Mouse (Mus musculus): ENCODE results near the gene Zfp819. TPM values are rescaled to one million over a fixed set of nuclear protein-coding genes. Genes with fewer than 3 reads are reported as not detected.
"Not testable (repeated sequence)": the region's sequence is repeated elsewhere in the genome, so short reads cannot be mapped to it uniquely, and the experiment has no call there.

Gene Zfp819
- polyA plus RNA-seq, 1 experiment: 0.15 TPM

GRCm38 (mm10) chr7:43636194-43636593 is 29.2 kb downstream of the Zfp819 start:
- Histone ChIP-seq H3K4me3 (ENCODE audit: insufficient read depth, low read length) (no peak overlapping the region), H3K4me1 (ENCODE audit: control insufficient read depth, insufficient read depth, low read length) (no peaks in the 10 kb centered on the region), H3K27ac (ENCODE audit: insufficient read depth, low read length) (no peak overlapping the region)
- TF ChIP-seq CTCF (IDR thresholded peaks at IDR 0.05; ENCODE audit: extremely low read depth, insufficient read depth, low read length) (no peak), POLR2A (IDR thresholded peaks at IDR 0.05; ENCODE audit: extremely low read depth, insufficient read depth, low read length) (no peak)

GRCm38 (mm10) chr7:43637118-43637517 is 30.1 kb downstream of the Zfp819 start:
- H3K4me1 ChIP-seq (ENCODE audit: control insufficient read depth, insufficient read depth, low read length): no peaks in the 10 kb centered on the region
- H3K27ac ChIP-seq (ENCODE audit: insufficient read depth, low read length): no peak overlapping the region
- H3K4me3 ChIP-seq (ENCODE audit: insufficient read depth, low read length): no peak overlapping the region
- TF ChIP-seq CTCF (IDR thresholded peaks at IDR 0.05; ENCODE audit: extremely low read depth, insufficient read depth, low read length) (no peak), POLR2A (IDR thresholded peaks at IDR 0.05; ENCODE audit: extremely low read depth, insufficient read depth, low read length) (no peak)

- TF ChIP-seq CTCF (IDR thresholded peaks at IDR 0.05; ENCODE audit: extremely low read depth, insufficient read depth, low read length): no peak
- no peak for TF ChIP-seq POLR2A (IDR thresholded peaks at IDR 0.05; ENCODE audit: extremely low read depth, insufficient read depth, low read length)
- Histone ChIP-seq H3K4me1 (ENCODE audit: control insufficient read depth, insufficient read depth, low read length) (no peaks in the 10 kb centered on the region), H3K4me3 (ENCODE audit: insufficient read depth, low read length) (no peak overlapping the region), H3K27ac (ENCODE audit: insufficient read depth, low read length) (no peak overlapping the region)
Measured at GRCm38 (mm10) chr7:43642587-43642986, 35.6 kb downstream of the Zfp819 start.

GRCm38 (mm10) chr7:43643046-43643652 is 36.2 kb downstream of the Zfp819 start:
- Histone ChIP-seq H3K4me3 (ENCODE audit: insufficient read depth, low read length) (no peak overlapping the region), H3K4me1 (ENCODE audit: control insufficient read depth, insufficient read depth, low read length) (no peaks in the 10 kb centered on the region), H3K27ac (ENCODE audit: insufficient read depth, low read length) (no peak overlapping the region)
- TF ChIP-seq CTCF (IDR thresholded peaks at IDR 0.05; ENCODE audit: extremely low read depth, insufficient read depth, low read length) (no peak), POLR2A (IDR thresholded peaks at IDR 0.05; ENCODE audit: extremely low read depth, insufficient read depth, low read length) (no peak)

- Histone ChIP-seq H3K4me3 (ENCODE audit: insufficient read depth, low read length) (no peak overlapping the region), H3K27ac (ENCODE audit: insufficient read depth, low read length) (no peak overlapping the region), H3K4me1 (ENCODE audit: control insufficient read depth, insufficient read depth, low read length) (no peaks in the 10 kb centered on the region)
- no peak for TF ChIP-seq POLR2A (IDR thresholded peaks at IDR 0.05; ENCODE audit: extremely low read depth, insufficient read depth, low read length)
- no peak for TF ChIP-seq CTCF (IDR thresholded peaks at IDR 0.05; ENCODE audit: extremely low read depth, insufficient read depth, low read length)
Measured at GRCm38 (mm10) chr7:43652683-43653082, 45.7 kb downstream of the Zfp819 start.

- no peak for TF ChIP-seq CTCF (IDR thresholded peaks at IDR 0.05; ENCODE audit: extremely low read depth, insufficient read depth, low read length)
- TF ChIP-seq POLR2A (IDR thresholded peaks at IDR 0.05; ENCODE audit: extremely low read depth, insufficient read depth, low read length): no peak
- H3K4me3 ChIP-seq (ENCODE audit: insufficient read depth, low read length): no peak overlapping the region
- no peak overlapping the region for H3K27ac ChIP-seq (ENCODE audit: insufficient read depth, low read length)
- no peaks in the 10 kb centered on the region for H3K4me1 ChIP-seq (ENCODE audit: control insufficient read depth, insufficient read depth, low read length)
Measured at GRCm38 (mm10) chr7:43654519-43654918, 47.5 kb downstream of the Zfp819 start.

- H3K4me1 ChIP-seq (ENCODE audit: control insufficient read depth, insufficient read depth, low read length): no peaks in the 10 kb centered on the region
- no peak overlapping the region for H3K4me3 ChIP-seq (ENCODE audit: insufficient read depth, low read length)
- H3K27ac ChIP-seq (ENCODE audit: insufficient read depth, low read length): no peak overlapping the region
- TF ChIP-seq CTCF (IDR thresholded peaks at IDR 0.05; ENCODE audit: extremely low read depth, insufficient read depth, low read length) (no peak), POLR2A (IDR thresholded peaks at IDR 0.05; ENCODE audit: extremely low read depth, insufficient read depth, low read length) (no peak)
Measured at GRCm38 (mm10) chr7:43656232-43656631, 49.3 kb downstream of the Zfp819 start.

- TF ChIP-seq POLR2A (IDR thresholded peaks at IDR 0.05; ENCODE audit: extremely low read depth, insufficient read depth, low read length): no peak
- no peak for TF ChIP-seq CTCF (IDR thresholded peaks at IDR 0.05; ENCODE audit: extremely low read depth, insufficient read depth, low read length)
- Histone ChIP-seq H3K27ac (ENCODE audit: insufficient read depth, low read length) (no peak within 1 kb of the TSS), H3K4me1 (ENCODE audit: control insufficient read depth, insufficient read depth, low read length) (no peaks in the 10 kb centered on the region), H3K4me3 (ENCODE audit: insufficient read depth, low read length) (no peak within 1 kb of the TSS)
Measured at GRCm38 (mm10) chr7:43660002-43660401, 53.0 kb downstream of the Zfp819 start, which contains the start of gene Siglece. TSS of gene Siglece (minus strand) at chr7:43660161.

GRCm38 (mm10) chr7:43662804-43663203 is 55.8 kb downstream of the Zfp819 start:
- TF ChIP-seq POLR2A (IDR thresholded peaks at IDR 0.05; ENCODE audit: extremely low read depth, insufficient read depth, low read length) (no peak), CTCF (IDR thresholded peaks at IDR 0.05; ENCODE audit: extremely low read depth, insufficient read depth, low read length) (no peak)
- Histone ChIP-seq H3K27ac (ENCODE audit: insufficient read depth, low read length) (no peak overlapping the region), H3K4me3 (ENCODE audit: insufficient read depth, low read length) (no peak overlapping the region), H3K4me1 (ENCODE audit: control insufficient read depth, insufficient read depth, low read length) (no peaks in the 10 kb centered on the region)

GRCm38 (mm10) chr7:43667221-43667620 is 60.3 kb downstream of the Zfp819 start:
- H3K27ac ChIP-seq (ENCODE audit: insufficient read depth, low read length); H3K4me3 ChIP-seq (ENCODE audit: insufficient read depth, low read length); H3K4me1 ChIP-seq (ENCODE audit: control insufficient read depth, insufficient read depth, low read length): not testable (repeated sequence)

Other genes starting within 250 kb of the Zfp819 start
- 0.15 and 0.17 TPM in 2 replicates for gene Siglecg, start 199.0 kb upstream of the Zfp819 start, polyA plus RNA-seq (2012; rRNA removed)
- not detected in 2 replicates for gene Lim2, start 179.5 kb upstream of the Zfp819 start, polyA plus RNA-seq (2012; rRNA removed)
- gene Nkg7, start 170.1 kb upstream of the Zfp819 start, polyA plus RNA-seq (2012; rRNA removed): 0.32 TPM in 1 of 2 replicates, not detected in the other
- gene Cldnd2, start 166.4 kb upstream of the Zfp819 start, polyA plus RNA-seq (2012; rRNA removed): not detected in 2 replicates
- 89.4 and 94.5 TPM in 2 replicates for gene Etfb, start 163.1 kb upstream of the Zfp819 start, polyA plus RNA-seq (2012; rRNA removed)
- gene Gm45233, start 163.0 kb upstream of the Zfp819 start, polyA plus RNA-seq (2012; rRNA removed): 0.78 and 2.1 TPM in 2 replicates
- 1.7 and 3.2 TPM in 2 replicates for gene Vsig10l, start 144.0 kb upstream of the Zfp819 start, polyA plus RNA-seq (2012; rRNA removed)
- gene Iglon5, start 117.1 kb upstream of the Zfp819 start, polyA plus RNA-seq (2012; rRNA removed): 42.2 and 46.0 TPM in 2 replicates
- gene 4931406B18Rik, start 101.2 kb upstream of the Zfp819 start, polyA plus RNA-seq (2012; rRNA removed): not detected in 2 replicates
- 9.3 and 11.2 TPM in 2 replicates for gene Cd33, start 62.7 kb upstream of the Zfp819 start, polyA plus RNA-seq (2012; rRNA removed)
- 5.9 and 6.1 TPM in 2 replicates for gene Zfp658, start 44.9 kb upstream of the Zfp819 start, polyA plus RNA-seq (2012; rRNA removed)
- gene Zfp719, start 27.6 kb upstream of the Zfp819 start, polyA plus RNA-seq (2012; rRNA removed): 8.7 and 9.2 TPM in 2 replicates
- gene Ceacam18, start 27.5 kb downstream of the Zfp819 start, polyA plus RNA-seq (2012; rRNA removed): 0.04 TPM in 1 of 2 replicates, not detected in the other
- gene Siglece, start 53.0 kb downstream of the Zfp819 start, polyA plus RNA-seq (2012; rRNA removed): 1.1 and 1.6 TPM in 2 replicates
- 8.1 and 8.6 TPM in 2 replicates for gene Ctu1, start 64.8 kb downstream of the Zfp819 start, polyA plus RNA-seq (2012; rRNA removed)
- gene Klk14, start 83.2 kb downstream of the Zfp819 start, polyA plus RNA-seq (2012; rRNA removed): not detected in 2 replicates
- gene Klk13, start 105.4 kb downstream of the Zfp819 start, polyA plus RNA-seq (2012; rRNA removed): 0.04 TPM in 1 of 2 replicates, not detected in the other
- gene Klk12, start 161.7 kb downstream of the Zfp819 start, polyA plus RNA-seq (2012; rRNA removed): not detected in 2 replicates
- gene Klk11, start 167.4 kb downstream of the Zfp819 start, polyA plus RNA-seq (2012; rRNA removed): not detected in 2 replicates
- gene Klk10, start 173.9 kb downstream of the Zfp819 start, polyA plus RNA-seq (2012; rRNA removed): 0.27 and 0.32 TPM in 2 replicates
- 0.11 TPM in 1 of 2 replicates, not detected in the other for gene Klk9, start 184.7 kb downstream of the Zfp819 start, polyA plus RNA-seq (2012; rRNA removed)
- gene Klk8, start 190.4 kb downstream of the Zfp819 start, polyA plus RNA-seq (2012; rRNA removed): 3.1 and 7.6 TPM in 2 replicates
- 0.11 TPM in 1 of 2 replicates, not detected in the other for gene Klk7, start 204.1 kb downstream of the Zfp819 start, polyA plus RNA-seq (2012; rRNA removed)
- gene Klk6, start 217.3 kb downstream of the Zfp819 start, polyA plus RNA-seq (2012; rRNA removed): 4.9 and 11.6 TPM in 2 replicates
- not detected in 2 replicates for gene Klk5, start 234.8 kb downstream of the Zfp819 start, polyA plus RNA-seq (2012; rRNA removed)